Mouse (Mus musculus) E14TG2a.4 (cell line): ENCODE measurements around the gene Wipf3.

Source experiments
- CTCF ChIP-seq: conservative IDR thresholded peaks from 2 replicates; pipeline ENCODE4 v1.5.1; 2014; ENCODE audit warnings: low read length
- NANOG ChIP-seq: IDR thresholded peaks from 2 replicates; pipeline ENCODE4 v1.6.1; 2014; ENCODE audit warnings: borderline replicate concordance, low read length, mixed read lengths
- POU5F1 ChIP-seq: IDR thresholded peaks from 2 replicates; pipeline ENCODE4 v1.6.1; 2014; ENCODE audit warnings: low read length, borderline replicate concordance

GRCm38 (mm10) chr6:54538773-54539173 lies 109.4 kb downstream of the Wipf3 start:
- no peak for TF ChIP-seq CTCF
- no peak for TF ChIP-seq POU5F1
- TF ChIP-seq NANOG: no peak
